Mouse (Mus musculus): Measurements from ENCODE around the gene Riox2. TPM values are rescaled to one million over a fixed set of nuclear protein-coding genes. Genes with fewer than 3 reads are reported as not detected.
"Not testable (repeated sequence)": the region's sequence is repeated elsewhere in the genome, so short reads cannot be mapped to it uniquely, and the experiment has no call there.

Riox2 gene
- 10 to 100 TPM; 18.1 to 20.5 TPM for total RNA-seq (2021)
- long read RNA-seq, experiment 1, transcript Riox2-201 (10 exons, 2,159 nt): major isoform, 8 of 12 reads
- long read RNA-seq, experiment 1, partial matches to known transcripts: 0 of 12 reads
- long read RNA-seq, experiment 1, other reads (novel, unspliced or antisense): 4 of 12 reads
- long read RNA-seq, experiment 2, transcript Riox2-201 (10 exons, 2,159 nt): major isoform, 21 of 28 reads
- long read RNA-seq, experiment 2, partial matches to known transcripts: 2 of 28 reads
- long read RNA-seq, experiment 2, other reads (novel, unspliced or antisense): 5 of 28 reads

DNA sequence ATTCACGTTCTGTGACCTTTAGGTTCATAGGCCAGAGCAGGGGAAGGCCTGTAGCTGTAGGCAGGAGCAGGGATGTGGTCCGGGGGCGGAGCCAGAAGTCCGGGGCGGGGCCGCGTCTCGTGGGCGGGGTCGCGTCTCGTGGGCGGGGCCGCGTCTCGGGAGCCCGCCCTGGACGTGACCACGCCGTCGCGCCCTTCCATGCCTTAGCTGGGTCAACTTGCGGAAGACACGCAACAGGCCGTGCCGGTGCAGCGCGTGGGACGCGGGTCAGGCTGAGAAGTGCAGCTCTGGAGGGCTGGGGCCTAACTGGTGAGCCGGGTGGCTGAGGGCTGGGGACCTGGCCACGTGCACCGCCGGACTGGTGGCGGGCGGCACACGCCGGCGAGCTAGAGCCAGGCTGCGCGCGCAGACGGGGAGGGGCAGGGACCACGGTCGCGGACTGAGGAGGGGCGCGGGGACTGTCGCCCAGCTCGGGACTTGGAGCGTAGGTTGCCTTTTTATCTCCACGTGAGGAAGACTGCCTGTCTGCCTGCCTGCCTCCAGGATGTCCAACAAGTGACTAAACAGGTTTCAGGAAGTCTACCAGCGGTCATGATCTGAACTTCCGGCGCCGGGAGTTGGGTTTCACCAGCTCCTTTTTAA, at the start of gene Riox2:
Gene Riox2 (plus strand): TSS at position 139 of the 642 bp plus-strand sequence.
- peak; percentile 70 to 77 for DNase-seq (ENCODE audit: low spot score in 2 of 2)

DNA sequence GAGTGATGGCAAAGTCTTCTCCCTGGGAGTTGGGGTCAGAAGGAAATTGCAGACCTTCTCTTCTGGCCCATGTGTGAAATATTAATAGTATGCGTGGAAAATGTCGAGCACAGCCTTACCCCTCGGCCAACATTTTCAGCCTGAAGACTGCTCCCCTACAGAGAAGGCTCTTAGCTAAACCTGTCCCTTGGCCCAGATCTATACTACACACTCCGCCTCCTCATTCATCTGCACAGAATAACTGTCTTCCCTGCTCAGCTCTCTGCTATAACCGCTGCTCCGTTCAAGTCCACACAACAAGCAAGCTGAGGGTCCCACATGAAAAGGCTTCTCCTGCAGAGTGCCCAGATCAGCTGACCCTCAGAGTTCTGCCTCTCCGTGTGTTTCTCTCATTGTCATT, 43.6 kb upstream of the Riox2 start:
- no peak for DNase-seq (ENCODE audit: low spot score in 2 of 2)

DNA sequence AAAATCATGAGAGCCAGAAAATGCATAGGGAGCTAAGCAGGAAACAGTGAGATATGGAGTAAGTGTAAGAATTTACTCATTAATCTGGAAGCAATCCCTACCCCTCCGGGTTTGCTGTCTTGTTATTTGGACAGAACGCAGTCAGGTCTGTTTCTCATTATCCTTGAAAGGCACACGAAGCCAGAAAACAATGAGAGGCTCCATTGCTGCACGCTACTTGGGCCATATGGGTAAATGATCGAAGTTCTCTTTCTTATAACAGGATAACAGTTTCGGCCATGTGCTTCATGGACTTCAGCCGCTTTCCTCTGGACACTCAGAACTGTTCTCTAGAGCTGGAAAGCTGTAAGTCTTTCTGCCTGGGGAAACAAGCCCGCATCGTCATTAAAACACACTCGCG, 38.4 kb upstream of the Riox2 start:
- DNase-seq (ENCODE audit: low spot score in 2 of 2): no peak

DNA sequence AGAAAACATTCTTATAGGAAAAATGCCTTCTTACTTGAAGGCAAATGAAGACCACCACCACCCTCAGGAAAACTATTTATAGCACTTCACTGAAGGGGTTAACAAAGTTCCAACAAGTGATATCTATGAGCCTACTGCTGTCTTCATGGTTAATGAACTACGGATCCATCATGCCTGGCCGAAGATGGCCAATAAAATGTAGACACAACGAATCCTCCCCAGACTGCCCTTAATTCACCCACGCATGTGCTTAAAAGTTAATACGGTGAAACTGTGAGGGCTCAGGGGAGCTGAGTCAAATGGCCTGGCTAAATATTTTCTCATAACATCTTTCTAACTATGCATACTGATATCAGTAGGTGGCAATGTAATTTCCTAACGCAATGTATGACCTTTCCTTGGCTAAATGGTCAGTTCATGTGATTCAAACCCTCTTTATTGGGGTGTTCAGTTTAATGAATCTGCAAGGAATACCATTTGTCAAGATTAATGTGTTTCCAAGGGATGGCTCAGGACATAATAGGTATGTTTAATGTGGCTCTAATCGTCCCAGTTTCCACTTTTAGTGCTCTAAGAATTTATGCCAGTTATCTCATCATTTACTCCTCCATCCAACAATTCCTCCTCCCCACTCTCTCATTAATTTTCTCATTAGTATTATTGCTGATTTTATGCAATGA, 26.6 kb upstream of the Riox2 start:
- DNase-seq (ENCODE audit: low spot score in 2 of 2): no peak

DNA sequence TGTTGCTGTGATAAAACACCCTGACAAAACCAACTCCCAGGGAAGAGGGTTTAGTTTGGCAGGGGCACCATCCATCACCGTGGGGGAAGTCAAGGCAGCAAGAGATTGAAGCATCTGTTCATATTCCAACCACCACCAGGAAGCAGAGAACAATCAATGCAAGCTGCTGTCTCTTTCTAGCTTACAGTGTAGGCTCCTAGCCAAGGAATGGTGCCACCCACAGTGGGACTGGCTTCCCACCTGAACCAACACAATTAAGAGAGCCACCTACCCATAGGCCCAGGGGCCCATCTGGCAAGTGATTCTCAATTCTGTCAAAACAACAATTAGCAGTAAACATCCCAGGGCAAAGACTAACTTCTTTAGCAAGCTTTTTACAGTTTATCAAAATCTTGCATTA, 23.4 kb upstream of the Riox2 start:
- DNase-seq (ENCODE audit: low spot score in 2 of 2): no peak

DNA sequence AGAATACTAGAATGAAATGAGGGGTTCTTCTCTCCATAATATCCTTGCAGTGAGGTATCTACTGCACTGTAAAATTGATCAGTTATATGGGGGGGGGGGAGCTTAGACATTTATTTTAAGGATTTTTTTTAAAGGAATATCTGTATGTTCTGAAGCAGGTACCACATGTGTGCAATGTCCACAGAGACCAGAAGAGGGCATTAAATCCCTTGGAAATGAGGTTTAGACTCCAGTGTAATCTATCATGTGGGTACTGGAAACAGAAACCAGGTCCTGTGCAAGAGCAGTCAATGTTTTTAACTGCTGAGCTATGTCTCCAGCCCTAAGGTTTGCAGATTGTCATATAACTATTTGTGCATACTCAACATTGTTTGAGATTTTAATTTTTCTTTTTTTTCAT, 22.5 kb upstream of the Riox2 start:
- no peak for DNase-seq (ENCODE audit: low spot score in 2 of 2)

DNA sequence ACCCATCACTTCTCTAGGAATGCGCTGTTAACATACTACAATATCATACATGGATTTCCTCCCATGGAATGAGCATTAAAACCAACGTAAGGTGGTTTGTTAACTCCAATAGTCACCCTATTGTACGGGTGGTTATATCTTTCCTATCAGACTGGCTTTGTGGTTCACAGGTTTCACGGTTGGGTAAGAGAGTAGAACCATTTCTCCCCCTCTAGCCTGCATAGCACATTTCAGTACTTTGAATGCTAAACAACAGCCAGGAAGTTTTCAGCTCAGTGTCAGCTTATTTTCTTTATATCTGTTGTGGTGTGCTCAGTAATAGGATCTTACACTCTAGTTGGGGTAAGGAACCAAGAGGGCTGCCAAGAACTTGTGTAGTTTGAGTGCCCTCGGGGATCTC, 19.8 kb upstream of the Riox2 start:
- no peak for DNase-seq (ENCODE audit: low spot score in 2 of 2)

DNA sequence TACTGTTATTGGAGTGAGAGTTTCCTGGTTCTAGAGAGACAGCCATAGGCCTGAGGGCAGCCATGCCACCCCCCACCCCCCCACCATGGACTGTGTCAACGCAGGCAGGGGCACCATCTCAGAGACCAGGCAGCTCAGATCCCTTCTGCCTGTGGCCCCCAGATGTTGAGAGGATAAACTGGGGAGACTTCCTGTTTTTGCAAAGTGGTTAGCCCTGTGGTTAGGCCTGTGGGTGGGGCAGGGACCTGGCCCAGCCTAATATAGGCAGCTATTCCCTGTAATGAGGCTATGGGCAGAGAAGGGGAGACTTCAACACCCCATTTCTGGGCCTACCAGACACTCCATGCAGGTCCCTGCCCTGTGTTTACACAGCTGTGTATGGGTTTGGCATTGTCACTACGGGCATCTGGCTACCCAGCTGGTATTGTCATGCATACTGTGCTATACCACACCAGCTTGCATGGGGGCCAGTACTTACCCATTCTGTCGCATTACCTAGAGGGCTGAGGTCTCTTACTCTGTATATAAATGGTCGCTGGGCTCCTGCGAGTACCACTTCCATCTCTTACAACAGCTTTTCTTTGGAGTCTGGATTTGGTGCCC, 12.2 kb upstream of the Riox2 start:
- DNase-seq (ENCODE audit: low spot score in 2 of 2): not testable (repeated sequence)

DNA sequence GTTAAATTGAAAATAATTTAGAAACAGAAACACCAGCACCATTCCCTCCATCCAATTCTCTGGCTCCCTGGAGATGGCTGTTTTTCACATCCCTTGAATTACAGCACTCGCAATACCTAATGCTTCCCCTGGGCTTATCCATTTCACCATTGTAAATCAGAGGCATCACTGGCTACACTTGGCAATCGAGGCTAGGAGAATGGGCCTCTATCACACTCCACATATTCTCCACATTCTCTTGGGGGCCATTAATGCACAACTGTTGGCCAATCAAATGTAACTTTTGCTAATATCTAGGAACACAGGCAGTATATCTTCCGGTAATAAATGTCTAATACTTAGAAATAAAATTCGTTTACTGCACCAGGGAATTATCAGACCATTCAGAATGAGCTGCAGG, 8.0 kb upstream of the Riox2 start:
- DNase-seq (ENCODE audit: low spot score in 2 of 2): no peak

DNA sequence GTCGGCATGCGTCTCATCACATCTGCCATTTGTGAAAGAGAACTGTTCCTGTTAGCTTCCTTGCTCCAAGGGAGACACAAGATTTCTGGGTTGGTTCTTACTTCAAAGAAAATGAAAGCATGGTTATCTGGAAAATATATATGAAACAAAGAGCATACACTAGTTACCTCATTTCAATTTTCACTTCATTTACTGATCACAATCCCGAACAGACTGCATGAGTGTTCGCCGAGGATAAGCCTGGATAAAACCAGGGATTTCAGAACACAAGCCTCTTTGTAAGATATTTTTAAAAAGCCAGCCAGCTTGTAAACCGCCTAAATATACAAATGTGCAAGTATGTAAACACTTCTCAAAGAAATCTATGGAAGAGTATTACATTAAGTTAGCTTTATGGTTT, 7.6 kb upstream of the Riox2 start:
- no peak for DNase-seq (ENCODE audit: low spot score in 2 of 2)

DNA sequence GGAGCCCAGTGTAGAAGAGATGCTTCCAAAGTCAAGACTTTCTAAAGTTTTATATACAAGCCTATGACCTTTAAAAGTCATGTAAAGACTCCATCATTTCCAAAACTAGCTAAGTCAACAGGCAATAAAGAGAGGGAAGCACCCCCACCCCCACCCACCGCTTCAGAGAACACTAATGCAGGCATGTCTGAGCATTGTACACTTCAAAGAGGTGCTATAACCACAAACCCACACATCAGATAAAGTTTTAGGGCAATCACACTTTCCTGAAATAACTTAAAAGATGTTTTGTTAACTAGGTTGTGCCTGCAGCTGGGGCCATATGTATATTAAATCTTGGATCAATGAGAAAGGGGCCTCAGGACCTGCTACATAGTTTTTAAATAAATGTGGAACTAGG, 1.7 kb upstream of the Riox2 start:
- DNase-seq (ENCODE audit: low spot score in 2 of 2): no peak

DNA sequence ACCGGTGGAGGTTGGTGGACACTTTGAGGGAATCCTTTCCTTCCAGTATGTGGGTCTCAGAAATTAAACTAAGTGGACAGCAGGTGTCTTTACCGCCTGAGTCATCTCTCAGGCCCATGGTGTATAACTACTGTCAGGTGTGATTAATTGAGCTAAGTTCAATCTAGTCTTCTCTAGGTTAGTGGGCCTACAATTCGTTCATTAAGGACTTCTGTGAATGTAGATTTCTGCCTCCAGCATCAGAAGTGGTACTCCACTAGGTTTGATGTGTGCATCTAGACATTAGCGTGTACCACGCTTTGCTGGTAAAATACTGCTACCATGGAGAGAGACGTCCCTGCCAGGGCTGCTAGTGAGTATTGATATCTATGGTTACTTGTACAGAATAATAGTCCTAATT, 971 bp downstream of the Riox2 start:
- no peak for DNase-seq (ENCODE audit: low spot score in 2 of 2)

DNA sequence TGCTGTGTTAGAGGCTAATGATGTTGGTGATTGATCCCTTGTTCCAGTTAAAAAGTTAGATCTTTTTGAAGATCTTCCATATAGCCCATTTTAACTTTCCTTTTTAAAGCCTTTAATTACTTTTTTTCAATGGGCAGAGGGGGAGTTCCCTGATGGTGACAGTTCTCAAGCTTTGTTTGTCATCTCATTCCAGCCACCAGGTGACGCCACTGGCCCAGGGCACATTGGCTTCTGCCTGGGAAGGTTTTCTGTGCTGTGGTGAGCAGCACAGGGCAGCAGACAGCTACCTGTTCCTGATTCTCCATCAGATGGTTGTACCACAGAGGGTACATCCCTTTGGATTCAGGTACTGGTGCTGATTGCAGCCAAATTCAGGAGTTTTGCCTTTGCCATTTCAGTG, 3.2 kb downstream of the Riox2 start:
- DNase-seq (ENCODE audit: low spot score in 2 of 2): peak; percentile 21 to 27

DNA sequence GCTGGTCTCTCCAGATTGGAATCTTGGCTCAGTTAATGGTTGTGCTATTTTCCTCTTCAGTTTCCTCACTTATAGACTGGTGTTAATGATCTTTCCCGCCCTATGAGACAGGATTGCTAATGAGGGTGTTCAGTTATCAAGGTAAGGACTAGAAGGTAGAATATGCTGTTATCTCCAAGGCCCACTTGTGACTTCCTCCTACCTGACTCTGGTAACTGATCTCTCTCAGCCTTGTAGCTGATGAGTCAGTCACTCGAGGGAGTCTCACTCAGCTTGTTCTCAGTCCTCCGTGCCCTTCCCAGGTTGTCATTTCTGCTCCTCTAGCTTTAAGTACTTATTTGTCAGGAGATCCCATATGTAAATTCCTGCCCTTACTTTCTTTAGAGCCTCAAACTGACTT, 6.4 kb downstream of the Riox2 start:
- DNase-seq (ENCODE audit: low spot score in 2 of 2): no peak

DNA sequence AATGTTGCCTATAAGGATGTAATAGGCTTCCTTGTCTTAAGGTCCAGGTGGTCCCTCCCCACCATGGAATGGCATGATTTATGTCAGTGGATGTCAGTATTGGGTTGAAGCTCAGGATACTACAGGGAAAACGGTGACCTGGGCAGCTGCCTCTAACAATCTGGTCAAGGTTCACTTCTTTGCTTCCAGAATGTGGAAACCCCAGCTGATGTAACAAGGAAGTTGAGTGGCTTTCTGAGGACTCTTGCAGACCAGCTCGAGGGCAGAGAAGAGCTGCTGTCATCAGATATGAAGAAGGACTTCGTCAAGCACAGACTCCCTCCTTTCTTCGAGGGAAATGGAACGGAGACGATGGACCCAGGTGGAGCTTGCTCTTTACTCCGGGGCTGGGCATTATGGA, 15.7 kb downstream of the Riox2 start:
- DNase-seq (ENCODE audit: low spot score in 2 of 2): no peak

DNA sequence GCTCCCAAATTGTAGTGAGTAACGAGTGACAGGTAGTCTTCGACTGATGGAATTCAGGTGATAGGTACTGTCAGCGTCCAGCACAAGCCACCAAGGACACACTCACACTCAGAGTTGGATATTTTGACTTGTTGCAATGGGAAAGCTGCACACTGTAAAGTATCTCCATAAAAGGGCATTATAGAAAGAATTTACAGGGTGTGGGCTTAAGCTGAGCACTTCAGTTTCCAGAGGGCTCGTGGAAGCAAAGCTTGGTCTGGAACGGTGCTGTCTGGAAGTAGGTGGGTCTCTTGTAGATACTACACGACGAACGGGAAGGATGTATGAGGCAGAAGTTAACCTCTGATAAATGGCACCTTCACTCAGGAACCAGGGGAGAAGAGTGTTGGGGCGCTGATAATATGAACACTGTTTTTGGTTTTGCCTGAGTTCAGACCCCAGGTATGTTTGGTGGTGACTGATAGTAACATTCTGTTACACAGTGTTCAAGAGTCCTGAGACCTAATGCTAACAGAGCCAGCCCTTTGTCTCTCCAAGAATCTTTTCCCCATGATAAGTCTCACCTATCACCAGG, 16.5 kb downstream of the Riox2 start:
- DNase-seq (ENCODE audit: low spot score in 2 of 2): no peak

DNA sequence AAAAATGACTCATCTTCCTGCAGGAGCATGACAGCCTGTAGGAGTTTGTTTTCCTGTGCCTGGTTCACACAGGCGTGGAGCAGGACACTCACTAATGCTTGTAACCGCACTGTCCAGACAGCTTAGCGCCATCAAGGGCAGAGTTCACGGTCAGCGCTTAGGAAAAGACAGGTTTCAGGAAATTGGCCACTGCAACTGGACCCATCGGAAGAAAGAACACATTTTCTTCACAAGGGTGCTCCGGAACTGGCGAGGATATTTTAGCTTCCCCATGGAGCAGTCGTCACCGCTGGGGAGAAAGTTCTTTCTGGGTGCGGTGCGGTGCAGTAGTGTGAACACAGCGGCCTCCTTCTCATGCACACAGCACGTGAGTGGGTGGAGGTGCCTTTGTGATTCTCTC, 21.6 kb downstream of the Riox2 start:
- no peak for DNase-seq (ENCODE audit: low spot score in 2 of 2)

DNA sequence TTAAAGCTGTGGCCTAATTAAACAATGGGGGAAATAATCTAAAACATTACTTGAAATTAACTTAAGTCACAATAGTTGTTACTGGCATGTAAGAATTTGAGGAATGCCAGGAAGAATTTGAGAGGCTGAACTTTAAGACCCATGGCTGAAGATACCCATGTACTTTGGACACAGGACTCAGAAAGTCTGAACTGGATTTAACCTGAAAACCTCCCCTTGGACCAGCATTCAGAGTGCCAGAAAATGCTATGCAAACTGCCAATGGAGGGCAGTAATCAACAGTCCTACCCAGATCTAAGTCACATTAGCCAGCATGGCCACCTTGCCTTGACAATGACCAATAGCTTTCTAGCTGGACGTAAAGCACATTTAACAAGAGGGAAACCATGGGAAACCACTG, 26.4 kb downstream of the Riox2 start:
- no peak for DNase-seq (ENCODE audit: low spot score in 2 of 2)

DNA sequence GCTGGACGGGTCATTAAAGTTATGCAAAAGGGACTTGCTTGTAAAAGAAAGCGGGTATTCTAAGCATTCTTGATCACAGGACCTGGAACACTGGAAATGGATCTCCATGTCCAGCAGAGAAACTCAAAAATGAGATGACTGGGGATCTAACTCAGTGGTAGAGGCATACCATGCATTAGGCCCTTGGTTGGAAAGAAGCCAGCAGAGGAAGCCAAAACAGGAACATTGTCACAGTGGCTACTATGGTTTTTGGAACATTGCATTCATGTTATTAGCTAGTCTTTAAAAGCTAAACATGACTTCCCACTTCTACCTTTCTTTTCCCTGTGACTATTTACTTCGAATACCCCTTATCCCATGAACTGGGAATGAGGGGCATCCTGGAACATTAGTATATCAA, 27.6 kb downstream of the Riox2 start:
- no peak for DNase-seq (ENCODE audit: low spot score in 2 of 2)

DNA sequence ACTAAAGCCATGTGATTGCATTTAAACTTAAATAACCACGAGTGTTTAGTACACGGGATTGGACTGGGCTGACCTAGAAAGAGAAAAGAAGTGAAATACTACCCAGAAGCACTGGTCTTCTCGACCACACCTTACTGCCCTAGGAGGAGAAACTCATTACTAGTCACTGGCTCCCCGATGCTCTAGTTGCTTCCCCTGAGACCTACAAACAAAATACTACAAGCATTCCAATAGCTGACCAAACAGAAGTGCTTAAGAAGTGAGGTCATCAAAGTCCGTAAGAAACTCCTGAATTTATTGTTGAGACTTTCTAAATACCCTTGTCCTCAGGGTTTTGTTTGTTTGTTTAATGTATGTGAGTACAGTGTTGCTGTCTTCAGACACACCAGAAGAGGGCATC, 38.3 kb downstream of the Riox2 start:
- DNase-seq (ENCODE audit: low spot score in 2 of 2): no peak

DNA sequence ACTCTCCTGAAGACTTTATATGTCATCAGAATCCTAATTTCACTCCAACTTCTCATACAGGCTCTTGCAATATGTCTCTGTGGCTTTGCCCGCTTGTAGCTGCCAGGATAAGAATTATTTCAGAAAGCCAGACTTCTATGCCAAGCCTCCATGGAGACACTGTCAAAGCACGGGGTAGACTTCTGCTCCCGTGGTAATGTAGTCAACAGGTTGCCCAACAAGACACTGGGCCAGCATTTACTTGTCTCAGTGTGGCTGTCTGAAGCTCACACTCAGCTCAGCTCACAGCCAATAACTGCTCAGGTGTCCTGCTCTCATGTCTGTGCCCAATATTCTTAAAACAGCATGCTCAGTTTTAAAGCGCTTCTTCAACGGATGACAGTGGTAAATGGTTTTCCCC, 43.6 kb downstream of the Riox2 start:
- DNase-seq (ENCODE audit: low spot score in 2 of 2): no peak

DNA sequence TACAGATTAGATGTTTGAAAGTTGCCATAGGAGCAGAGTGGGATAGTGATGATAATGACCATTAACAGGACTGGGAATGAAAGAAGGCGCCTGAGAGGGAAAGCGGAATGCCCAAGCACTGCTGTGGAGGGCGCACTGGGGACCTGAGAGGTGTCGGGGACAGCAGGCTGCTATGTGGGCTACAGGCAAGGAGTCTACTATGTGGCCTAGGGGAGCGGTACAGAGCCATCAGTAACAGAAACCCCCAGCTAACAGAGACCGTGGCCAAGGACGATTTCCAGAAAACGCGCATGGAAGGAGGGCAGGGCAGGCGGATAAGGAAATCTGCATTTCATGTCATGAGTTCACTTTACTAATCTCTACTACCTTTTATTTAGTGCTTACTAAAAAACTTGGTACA, 45.4 kb downstream of the Riox2 start:
- no peak for DNase-seq (ENCODE audit: low spot score in 2 of 2)
